Mouse (Mus musculus) left cerebral cortex, adult 9 months (tissue): ENCODE measurements at regions not wholly inside any gene's neighbourhood (a gene's known extent, or its start where the extent isn't known, plus 50 kb on each side); places are given as distances from the start of the nearest gene placed in this dataset.

ENCODE experiments used
- DNase-seq, 2 experiments: peaks; one replicate each; pipeline ENCODE4 v3.0.0; 2022; ENCODE audit warnings: low spot score in 2 of 2

- DNase-seq, result no peak
These were observed 417.4 kb upstream of the Dcn start for GRCm38 (mm10) chr10:97061961-97062360.

GRCm38 (mm10) chr10:97064546-97064945 is 414.9 kb upstream of the Dcn start:
- no peak for DNase-seq

GRCm38 (mm10) chr10:97078022-97078473 is 401.4 kb upstream of the Dcn start:
- DNase-seq, result peak; percentile 47 to 64

- no peak for DNase-seq
These were observed 399.8 kb upstream of the Dcn start for GRCm38 (mm10) chr10:97079575-97079974.

GRCm38 (mm10) chr10:97087286-97087685 is 392.1 kb upstream of the Dcn start:
- DNase-seq, result no peak

- no peak for DNase-seq
These were observed 389.2 kb upstream of the Dcn start for GRCm38 (mm10) chr10:97090254-97090653.

- DNase-seq, result no peak
These were observed 385.5 kb upstream of the Dcn start for GRCm38 (mm10) chr10:97093886-97094285.

- DNase-seq, result no peak
These were observed 364.9 kb upstream of the Dcn start for GRCm38 (mm10) chr10:97114501-97114900.

GRCm38 (mm10) chr10:97122693-97123092 is 356.7 kb upstream of the Dcn start:
- no peak for DNase-seq

- no peak for DNase-seq
These were observed 337.8 kb upstream of the Dcn start for GRCm38 (mm10) chr10:97141561-97141960.

GRCm38 (mm10) chr10:97158561-97159395 is 320.6 kb upstream of the Dcn start:
- no peak for DNase-seq

- peak in 1 of 2 experiments; percentile 8 for DNase-seq
These were observed 320.0 kb upstream of the Dcn start for GRCm38 (mm10) chr10:97159396-97159760.

GRCm38 (mm10) chr10:97159831-97160575 is 319.4 kb upstream of the Dcn start:
- DNase-seq, result peak in 1 of 2 experiments; percentile 28

GRCm38 (mm10) chr10:97160892-97161291 is 318.5 kb upstream of the Dcn start:
- no peak for DNase-seq

- DNase-seq, result no peak
These were observed 300.9 kb upstream of the Dcn start for GRCm38 (mm10) chr10:97178468-97178867.

- no peak for DNase-seq
These were observed 289.7 kb upstream of the Dcn start for GRCm38 (mm10) chr10:97189696-97190095.

- DNase-seq, result no peak
These were observed 268.1 kb upstream of the Dcn start for GRCm38 (mm10) chr10:97211238-97211695.

- DNase-seq, result no peak
These were observed 267.5 kb upstream of the Dcn start for GRCm38 (mm10) chr10:97211785-97212398.

- peak in 1 of 2 experiments; percentile 5 for DNase-seq
These were observed 259.9 kb upstream of the Dcn start for GRCm38 (mm10) chr10:97219474-97219873.

- no peak for DNase-seq
These were observed 259.0 kb upstream of the Dcn start for GRCm38 (mm10) chr10:97220431-97220830.

- DNase-seq, result no peak
These were observed 243.8 kb upstream of the Dcn start for GRCm38 (mm10) chr10:97235631-97236030.

- DNase-seq, result no peak
These were observed 237.9 kb upstream of the Dcn start for GRCm38 (mm10) chr10:97241476-97241875.
